Mouse (Mus musculus) small intestine, adult 2 months (tissue): ENCODE data around the gene Kctd6. TPM values are rescaled to one million over a fixed set of nuclear protein-coding genes. Genes with fewer than 3 reads are reported as not detected.

Experiments
- H3K27ac ChIP-seq: fragments of 200-500 bp; 2 replicates; pipeline ENCODE4 v1.5.1; 2012; ENCODE audit warnings: low read depth, low read length, control low read depth, inconsistent platforms; ENCODE audit not compliant: insufficient read depth
- H3K27me3 ChIP-seq: fragments of 200-500 bp; 2 replicates; pipeline ENCODE4 v1.6.1; 2012; ENCODE audit warnings: mild to moderate bottlenecking, moderate library complexity, low read length, inconsistent platforms; ENCODE audit not compliant: control insufficient read depth, insufficient read depth
- H3K36me3 ChIP-seq: fragments of 200-500 bp; 2 replicates; pipeline ENCODE4 v1.6.1; 2012; ENCODE audit warnings: mild to moderate bottlenecking, low read length, control low read depth, inconsistent platforms; ENCODE audit not compliant: control insufficient read depth, insufficient read depth
- H3K4me1 ChIP-seq: fragments of 200-500 bp; 2 replicates; pipeline ENCODE4 v1.6.1; 2012; ENCODE audit warnings: low read length, inconsistent platforms, mixed read lengths; ENCODE audit not compliant: control insufficient read depth, insufficient read depth, insufficient read length
- H3K4me3 ChIP-seq: fragments of 200-500 bp; 2 replicates; pipeline ENCODE4 v1.5.1; 2012; ENCODE audit warnings: low read depth, mild to moderate bottlenecking, control low read depth, inconsistent platforms, low read length, moderate library complexity
- CTCF ChIP-seq: fragments of 200-500 bp; IDR thresholded peaks from 2 replicates; pipeline ENCODE4 v1.5.1; 2012; ENCODE audit warnings: low read depth, mild to moderate bottlenecking, control low read depth, inconsistent platforms, low read length, moderate library complexity, mixed read lengths; ENCODE audit not compliant: insufficient replicate concordance, insufficient read length; ENCODE audit errors: extremely low read depth
- POLR2A ChIP-seq: fragments of 200-500 bp; IDR thresholded peaks from 2 replicates; pipeline ENCODE4 v1.6.1; 2012; ENCODE audit warnings: low read depth, mild to moderate bottlenecking, control low read depth, inconsistent platforms, low read length, moderate library complexity
- WGBS: fragments of 180-500 bp; shearing (Covaris S2); methylation state at CpG from one replicate; pipeline ENCODE4 v1.1.7; 2018; 5-methylcytosine and 5-hydroxymethylcytosine counted together
- polyA plus RNA-seq: library from polyadenylated mRNA; depleted of rRNA; stranded (reverse); fragments of >200 nt; gene quantifications from 2 replicates; pipeline ENCODE4 v1.2.3, GENCODE M21; 2012

Gene Kctd6
- polyA plus RNA-seq, 1 experiment = 5.7 TPM

GRCm38 (mm10) chr14:8242388-8242920 is 28.5 kb downstream of the Kctd6 start:
- Histone ChIP-seq H3K27ac (no peak overlapping the region), H3K27me3 (no peaks in the 10 kb centered on the region), H3K4me3 (no peak overlapping the region), H3K36me3 (no peaks in the 10 kb centered on the region), H3K4me1 (peaks cover 2% of the 10 kb centered on the region; the same call in 1 of the 2 replicates)
- WGBS = 67% methylated on average over 5 of the region's 5 CpGs
- TF ChIP-seq POLR2A (no peak), CTCF (peak; percentile 50; the same call in 1 of the 2 replicates)

GRCm38 (mm10) chr14:8243136-8243888 is 29.4 kb downstream of the Kctd6 start:
- WGBS = 55% methylated on average over 8 of the region's 8 CpGs
- H3K4me1 ChIP-seq = peaks cover 2% of the 10 kb centered on the region; the same call in 1 of the 2 replicates
- no peaks in the 10 kb centered on the region for H3K36me3 ChIP-seq
- H3K4me3 ChIP-seq = no peak overlapping the region
- TF ChIP-seq CTCF (no peak), POLR2A (no peak)
- H3K27me3 ChIP-seq = no peaks in the 10 kb centered on the region
- no peak overlapping the region for H3K27ac ChIP-seq

GRCm38 (mm10) chr14:8244211-8244611 is 30.3 kb downstream of the Kctd6 start:
- Histone ChIP-seq H3K4me1 (peaks cover 2% of the 10 kb centered on the region; the same call in 1 of the 2 replicates), H3K36me3 (no peaks in the 10 kb centered on the region), H3K4me3 (no peak overlapping the region), H3K27ac (0 out of 2 replicates have a peak overlapping the region, but pooled peaks have one; percentile 10), H3K27me3 (no peaks in the 10 kb centered on the region)
- TF ChIP-seq CTCF = no peak
- no peak for TF ChIP-seq POLR2A
- WGBS = 33% methylated on average over 5 of the region's 5 CpGs

GRCm38 (mm10) chr14:8246878-8247277 is 32.9 kb downstream of the Kctd6 start:
- H3K27ac ChIP-seq = no peak overlapping the region
- 82% methylated on average over 8 of the region's 8 CpGs for WGBS
- no peaks in the 10 kb centered on the region for H3K27me3 ChIP-seq
- no peaks in the 10 kb centered on the region for H3K36me3 ChIP-seq
- H3K4me3 ChIP-seq = no peak overlapping the region
- peaks cover 10% of the 10 kb centered on the region; the same call in 1 of the 2 replicates for H3K4me1 ChIP-seq
- TF ChIP-seq POLR2A (no peak), CTCF (no peak)

GRCm38 (mm10) chr14:8249206-8249605 is 35.3 kb downstream of the Kctd6 start:
- no peak for TF ChIP-seq CTCF
- no peak for TF ChIP-seq POLR2A
- Histone ChIP-seq H3K4me1 (peaks cover 10% of the 10 kb centered on the region; the same call in 1 of the 2 replicates), H3K27ac (no peak overlapping the region), H3K27me3 (no peaks in the 10 kb centered on the region), H3K36me3 (no peaks in the 10 kb centered on the region), H3K4me3 (no peak overlapping the region)
- 93% methylated on average over 1 of the region's 1 CpGs for WGBS

GRCm38 (mm10) chr14:8250141-8250871 is 36.4 kb downstream of the Kctd6 start:
- peaks cover 9% of the 10 kb centered on the region; the same call in 1 of the 2 replicates for H3K4me1 ChIP-seq
- TF ChIP-seq CTCF (no peak), POLR2A (no peak)
- no peaks in the 10 kb centered on the region for H3K36me3 ChIP-seq
- peak overlapping the region; percentile 24; the same call in 1 of the 2 replicates for H3K27ac ChIP-seq
- WGBS = 46% methylated on average over 9 of the region's 9 CpGs
- H3K27me3 ChIP-seq = no peaks in the 10 kb centered on the region
- H3K4me3 ChIP-seq = no peak overlapping the region
